Mouse (Mus musculus) liver, adult (tissue): ENCODE measurements around the gene Cdc25a.

ENCODE experiments used
- GATA4 ChIP-seq: IDR thresholded peaks from 2 replicates; pipeline ENCODE4 v1.6.1; 2014; ENCODE audit warnings: mild to moderate bottlenecking, low read length; ENCODE audit not compliant: insufficient replicate concordance

The Cdc25a gene

GRCm38 (mm10) chr9:109907774-109908465, 32.5 kb downstream of the Cdc25a start:
- no peak for TF ChIP-seq GATA4

- TF ChIP-seq GATA4: no peak
Observed at GRCm38 (mm10) chr9:109909102-109909501, 33.7 kb downstream of the Cdc25a start.

- no peak for TF ChIP-seq GATA4
Observed at GRCm38 (mm10) chr9:109909926-109910325, 34.5 kb downstream of the Cdc25a start.

GRCm38 (mm10) chr9:109911779-109912178, 36.4 kb downstream of the Cdc25a start:
- peak; percentile 28; the same call in 1 of the 2 replicates for TF ChIP-seq GATA4

GRCm38 (mm10) chr9:109914269-109914926, 39.0 kb downstream of the Cdc25a start:
- no peak for TF ChIP-seq GATA4

- peak; percentile 37; the same call in 1 of the 2 replicates for TF ChIP-seq GATA4
Observed at GRCm38 (mm10) chr9:109917931-109918330, 42.6 kb downstream of the Cdc25a start.

- no peak for TF ChIP-seq GATA4
Observed at GRCm38 (mm10) chr9:109929131-109929530, 53.8 kb downstream of the Cdc25a start.

GRCm38 (mm10) chr9:109930063-109930462, 54.7 kb downstream of the Cdc25a start:
- TF ChIP-seq GATA4: no peak

GRCm38 (mm10) chr9:109930752-109931151, 55.4 kb downstream of the Cdc25a start:
- no peak for TF ChIP-seq GATA4

- no peak for TF ChIP-seq GATA4
Observed at GRCm38 (mm10) chr9:109931257-109932171, 56.1 kb downstream of the Cdc25a start, which contains the start of gene Map4. TSS of gene Map4 (plus strand) at chr9:109931460.

- no peak for TF ChIP-seq GATA4
Observed at GRCm38 (mm10) chr9:109932361-109932755, 57.0 kb downstream of the Cdc25a start.

GRCm38 (mm10) chr9:109932756-109933375, 57.5 kb downstream of the Cdc25a start:
- no peak for TF ChIP-seq GATA4

- no peak for TF ChIP-seq GATA4
Observed at GRCm38 (mm10) chr9:109939401-109939800, 64.0 kb downstream of the Cdc25a start.

- no peak for TF ChIP-seq GATA4
Observed at GRCm38 (mm10) chr9:109942796-109943195, 67.4 kb downstream of the Cdc25a start.
